Mouse (Mus musculus) testis, postnatal 10 days (tissue): Measurements from ENCODE around the gene Auts2.

ENCODE experiments used
- DNase-seq: peaks from one replicate; pipeline ENCODE4 v3.0.0; 2021; ENCODE audit warnings: low spot score

The Auts2 gene

GRCm38 (mm10) chr5:131658822-131659515 lies 884.2 kb downstream of the Auts2 start:
- DNase-seq: no peak

- DNase-seq: no peak
Observed at GRCm38 (mm10) chr5:131654206-131654605, 888.9 kb downstream of the Auts2 start.

- no peak for DNase-seq
Observed at GRCm38 (mm10) chr5:131650381-131650891, 892.7 kb downstream of the Auts2 start.

GRCm38 (mm10) chr5:131647683-131648119 lies 895.4 kb downstream of the Auts2 start:
- no peak for DNase-seq

- no peak for DNase-seq
Observed at GRCm38 (mm10) chr5:131647104-131647682, 896.0 kb downstream of the Auts2 start.

GRCm38 (mm10) chr5:131646192-131646775 lies 896.9 kb downstream of the Auts2 start:
- no peak for DNase-seq

GRCm38 (mm10) chr5:131645341-131646191 lies 897.6 kb downstream of the Auts2 start:
- DNase-seq: no peak

- DNase-seq: no peak
Observed at GRCm38 (mm10) chr5:131644331-131644730, 898.8 kb downstream of the Auts2 start.

GRCm38 (mm10) chr5:131643176-131644174 lies 899.7 kb downstream of the Auts2 start:
- DNase-seq: no peak

- DNase-seq: no peak
Observed at GRCm38 (mm10) chr5:131642752-131643151, 900.4 kb downstream of the Auts2 start.

- DNase-seq: no peak
Observed at GRCm38 (mm10) chr5:131636431-131636830, 906.7 kb downstream of the Auts2 start.

GRCm38 (mm10) chr5:131634731-131635130 lies 908.4 kb downstream of the Auts2 start:
- DNase-seq: no peak

GRCm38 (mm10) chr5:131631998-131632379 lies 911.2 kb downstream of the Auts2 start:
- no peak for DNase-seq

- DNase-seq: no peak
Observed at GRCm38 (mm10) chr5:131631038-131631997, 911.8 kb downstream of the Auts2 start.

GRCm38 (mm10) chr5:131630577-131630976 lies 912.6 kb downstream of the Auts2 start:
- DNase-seq: peak; percentile 51

GRCm38 (mm10) chr5:131616113-131616876 lies 926.8 kb downstream of the Auts2 start:
- DNase-seq: peak; percentile 47

- DNase-seq: no peak
Observed at GRCm38 (mm10) chr5:131614238-131614637, 928.9 kb downstream of the Auts2 start.

GRCm38 (mm10) chr5:131613301-131613700 lies 929.8 kb downstream of the Auts2 start:
- no peak for DNase-seq

GRCm38 (mm10) chr5:131610702-131611101 lies 932.4 kb downstream of the Auts2 start:
- no peak for DNase-seq
